Mouse (Mus musculus) gonadal fat pad, adult 2 months (tissue): Measurements from ENCODE around the gene Mblac2. TPM values are rescaled to one million over a fixed set of nuclear protein-coding genes. Genes with fewer than 3 reads are reported as not detected.
"Not testable (repeated sequence)": the region's sequence is repeated elsewhere in the genome, so short reads cannot be mapped to it uniquely, and the experiment has no call there.

Source experiments
- DNase-seq: peaks from one replicate; pipeline ENCODE4 v3.0.0-alpha.2; 2012; ENCODE audit warnings: low read depth
- polyA plus RNA-seq: library from polyadenylated mRNA; depleted of rRNA; stranded (reverse); fragments of >200 nt; gene quantifications from 2 replicates; pipeline ENCODE4 v1.2.3, GENCODE M21; 2012; rRNA removed

Gene Mblac2
- polyA plus RNA-seq: 4.6 and 6.2 TPM in 2 replicates

GRCm38 (mm10) chr13:81710775-81711545 is at the start of gene Mblac2, which contains the start of gene Polr3g:
Gene Mblac2 (plus strand): TSS chr13:81711341.
Gene Polr3g (minus strand): TSS chr13:81711013.
- DNase-seq: peak; percentile 49

GRCm38 (mm10) chr13:81663566-81664330 is 47.4 kb upstream of the Mblac2 start:
- DNase-seq: no peak

GRCm38 (mm10) chr13:81664331-81664698 is 46.8 kb upstream of the Mblac2 start:
- no peak for DNase-seq

- DNase-seq: no peak
Measured at GRCm38 (mm10) chr13:81667713-81668112, 43.4 kb upstream of the Mblac2 start.

- DNase-seq: no peak
Measured at GRCm38 (mm10) chr13:81675333-81675732, 35.8 kb upstream of the Mblac2 start.

- no peak for DNase-seq
Measured at GRCm38 (mm10) chr13:81683107-81683506, 28.0 kb upstream of the Mblac2 start.

GRCm38 (mm10) chr13:81684258-81684657 is 26.9 kb upstream of the Mblac2 start:
- peak; percentile 60 for DNase-seq

- no peak for DNase-seq
Measured at GRCm38 (mm10) chr13:81684884-81685283, 26.3 kb upstream of the Mblac2 start.

- no peak for DNase-seq
Measured at GRCm38 (mm10) chr13:81689587-81689986, 21.6 kb upstream of the Mblac2 start.

GRCm38 (mm10) chr13:81690477-81690876 is 20.7 kb upstream of the Mblac2 start:
- DNase-seq: no peak

- DNase-seq: no peak
Measured at GRCm38 (mm10) chr13:81691606-81692005, 19.5 kb upstream of the Mblac2 start.

- DNase-seq: no peak
Measured at GRCm38 (mm10) chr13:81694446-81694845, 16.7 kb upstream of the Mblac2 start.

- DNase-seq: no peak
Measured at GRCm38 (mm10) chr13:81703148-81703547, 8.0 kb upstream of the Mblac2 start.

GRCm38 (mm10) chr13:81703621-81704020 is 7.5 kb upstream of the Mblac2 start:
- no peak for DNase-seq

- no peak for DNase-seq
Measured at GRCm38 (mm10) chr13:81706311-81706710, 4.8 kb upstream of the Mblac2 start.

GRCm38 (mm10) chr13:81709805-81710204 is 1.3 kb upstream of the Mblac2 start:
- DNase-seq: no peak

GRCm38 (mm10) chr13:81710266-81710665 is 875 bp upstream of the Mblac2 start:
- no peak for DNase-seq

GRCm38 (mm10) chr13:81711546-81712371 is 618 bp downstream of the Mblac2 start:
- DNase-seq: no peak

- no peak for DNase-seq
Measured at GRCm38 (mm10) chr13:81713896-81714295, 2.8 kb downstream of the Mblac2 start.

GRCm38 (mm10) chr13:81728141-81728540 is 17.0 kb downstream of the Mblac2 start:
- not testable (repeated sequence) for DNase-seq

GRCm38 (mm10) chr13:81729102-81729501 is 18.0 kb downstream of the Mblac2 start:
- DNase-seq: no peak

GRCm38 (mm10) chr13:81730362-81730761 is 19.2 kb downstream of the Mblac2 start:
- no peak for DNase-seq
